Mouse (Mus musculus): ENCODE measurements around the gene Wdr90.

The Wdr90 gene

DNA sequence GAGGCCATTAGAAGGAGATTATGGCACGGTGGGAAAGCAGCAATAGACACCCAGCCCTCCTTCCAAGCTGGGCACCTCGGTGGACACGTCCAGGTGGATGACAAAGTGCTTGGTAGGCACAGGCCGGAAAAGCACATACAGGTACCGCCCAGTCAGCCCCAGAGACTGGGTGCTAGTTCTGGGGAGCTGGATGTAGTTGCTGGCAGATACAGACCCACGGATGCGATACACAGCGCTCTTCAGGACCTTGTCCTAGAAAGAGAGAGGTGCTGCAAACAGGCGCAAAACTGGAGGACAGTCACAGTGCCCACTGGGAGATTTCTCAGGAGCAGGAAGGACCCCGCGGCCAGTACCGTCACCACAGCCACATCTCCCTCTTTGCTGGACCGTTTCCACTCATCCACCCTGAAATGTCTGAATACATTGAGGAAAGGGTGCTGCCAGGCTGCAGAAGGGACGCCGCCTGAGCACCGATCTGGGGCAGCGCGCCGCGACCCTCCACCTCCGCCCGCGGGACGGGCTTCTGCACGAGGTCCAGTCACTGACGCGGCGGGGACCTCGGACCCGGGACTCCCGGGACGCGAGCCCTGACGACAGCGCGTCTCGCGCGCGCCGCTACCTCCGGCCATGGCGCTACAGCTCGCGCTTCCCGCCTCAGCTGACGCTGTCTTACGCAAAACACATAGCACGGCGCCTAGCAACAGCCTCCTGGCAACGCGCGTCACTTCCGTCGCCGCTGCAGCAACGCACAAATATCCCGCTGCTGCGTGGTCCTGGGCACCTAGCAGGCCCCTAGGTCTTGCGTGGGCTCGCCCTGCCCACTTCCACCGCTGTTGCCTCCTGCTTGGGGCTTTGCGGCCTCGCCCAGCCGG is at the start of gene Wdr90:
Wdr90 (minus strand) TSS at position 670 of the 872 bp plus-strand sequence.
- peak; percentile 90 to 92 for DNase-seq (ENCODE audit: low spot score in 2 of 2)

DNA sequence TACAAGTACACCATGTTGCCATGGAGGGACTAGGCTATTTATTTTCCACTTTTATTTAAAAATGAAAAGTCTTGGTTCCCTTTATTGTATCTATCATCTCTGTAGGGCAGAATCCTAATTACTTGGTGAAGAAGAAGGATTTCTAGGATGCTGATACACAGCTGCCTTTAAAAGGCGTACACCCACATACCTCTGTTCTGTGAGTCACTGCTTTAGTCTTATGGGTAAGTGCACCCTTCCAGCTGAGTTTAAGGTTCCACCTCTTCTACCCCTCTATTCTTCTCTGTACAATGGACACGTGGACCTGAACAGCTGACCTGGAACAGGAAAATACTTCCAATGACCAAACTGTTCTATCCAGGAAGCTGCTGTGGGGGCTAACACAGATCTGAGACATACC is 46.3 kb upstream of the Wdr90 start:
- DNase-seq (ENCODE audit: low spot score in 2 of 2) = no peak

DNA sequence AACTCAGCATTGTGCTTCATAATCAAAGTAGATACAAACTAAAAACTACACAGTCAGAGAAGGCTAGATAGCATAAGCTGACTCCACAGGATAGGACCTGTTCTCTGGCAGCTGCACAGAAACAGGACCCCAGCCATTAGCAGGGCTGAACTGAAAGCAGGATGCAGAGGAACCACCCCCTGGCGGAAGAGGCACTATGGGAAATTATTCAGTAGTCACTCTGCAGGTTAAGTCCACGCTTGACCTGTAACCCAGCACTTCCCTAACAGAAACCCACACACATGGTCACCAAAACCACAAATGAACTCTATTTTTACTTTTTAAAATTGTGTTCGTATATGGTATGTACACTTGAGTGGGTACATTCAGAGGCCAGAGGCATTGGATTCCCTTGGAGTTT is 41.8 kb upstream of the Wdr90 start:
- no peak for DNase-seq (ENCODE audit: low spot score in 2 of 2)

DNA sequence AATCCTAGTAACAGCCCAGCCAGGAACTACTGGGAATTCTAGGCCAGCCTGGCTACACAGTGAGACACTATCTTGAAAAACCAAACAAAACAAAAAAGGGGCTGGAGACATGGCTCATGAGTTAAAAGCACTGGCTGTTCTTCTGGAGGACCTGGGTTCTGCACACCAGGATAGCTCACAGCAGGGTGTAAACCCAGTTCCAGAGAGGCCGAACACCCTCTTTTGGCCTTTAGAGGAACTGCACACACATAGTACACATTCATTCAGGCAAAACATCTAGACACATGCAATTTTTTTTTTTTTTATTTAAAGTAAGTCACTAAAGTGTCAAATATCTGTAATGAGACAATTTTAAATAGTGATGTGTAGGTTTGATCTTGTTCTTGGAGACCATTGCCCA is 38.9 kb upstream of the Wdr90 start:
- no peak for DNase-seq (ENCODE audit: low spot score in 2 of 2)

DNA sequence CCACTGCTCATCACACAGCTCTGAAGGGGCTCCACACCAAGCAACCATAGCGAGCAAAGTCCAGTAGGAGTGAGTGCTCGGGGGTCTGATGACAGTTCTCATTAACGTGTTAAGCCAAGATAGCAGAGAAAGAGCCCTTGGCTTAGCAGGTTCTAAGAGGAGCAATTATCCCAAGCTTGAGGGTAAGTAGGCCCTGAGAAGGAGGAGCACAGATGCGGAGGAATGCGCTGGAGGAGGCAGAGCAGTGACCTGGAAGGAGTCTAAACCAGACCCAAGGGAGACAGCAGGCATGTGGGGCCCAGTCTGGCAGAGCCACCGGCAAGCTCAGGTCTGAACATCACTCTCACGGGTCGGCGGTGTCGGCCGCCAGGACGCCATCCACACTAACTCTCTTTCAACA is 34.6 kb upstream of the Wdr90 start:
- DNase-seq (ENCODE audit: low spot score in 2 of 2) = no peak

DNA sequence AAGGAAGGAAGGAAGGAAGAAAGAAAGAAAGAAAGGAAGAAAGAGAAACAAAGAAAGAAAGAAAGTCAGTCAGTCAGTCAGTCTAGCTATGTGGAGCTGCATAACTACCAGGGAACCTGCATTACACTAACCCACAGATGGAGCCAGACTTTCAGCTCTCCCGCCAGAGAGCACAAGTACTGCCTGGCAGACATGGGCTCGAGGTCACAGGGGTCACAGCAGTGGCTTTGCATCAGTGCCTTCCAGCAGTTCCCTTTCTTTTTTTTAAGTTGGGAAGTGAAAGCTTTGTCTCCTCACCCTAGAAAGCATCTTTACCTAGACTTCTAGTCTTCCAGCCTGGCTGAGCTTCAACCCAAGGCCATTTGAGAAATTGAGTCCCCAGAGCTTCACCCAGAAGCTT is 34.1 kb upstream of the Wdr90 start:
- DNase-seq (ENCODE audit: low spot score in 2 of 2) = no peak

DNA sequence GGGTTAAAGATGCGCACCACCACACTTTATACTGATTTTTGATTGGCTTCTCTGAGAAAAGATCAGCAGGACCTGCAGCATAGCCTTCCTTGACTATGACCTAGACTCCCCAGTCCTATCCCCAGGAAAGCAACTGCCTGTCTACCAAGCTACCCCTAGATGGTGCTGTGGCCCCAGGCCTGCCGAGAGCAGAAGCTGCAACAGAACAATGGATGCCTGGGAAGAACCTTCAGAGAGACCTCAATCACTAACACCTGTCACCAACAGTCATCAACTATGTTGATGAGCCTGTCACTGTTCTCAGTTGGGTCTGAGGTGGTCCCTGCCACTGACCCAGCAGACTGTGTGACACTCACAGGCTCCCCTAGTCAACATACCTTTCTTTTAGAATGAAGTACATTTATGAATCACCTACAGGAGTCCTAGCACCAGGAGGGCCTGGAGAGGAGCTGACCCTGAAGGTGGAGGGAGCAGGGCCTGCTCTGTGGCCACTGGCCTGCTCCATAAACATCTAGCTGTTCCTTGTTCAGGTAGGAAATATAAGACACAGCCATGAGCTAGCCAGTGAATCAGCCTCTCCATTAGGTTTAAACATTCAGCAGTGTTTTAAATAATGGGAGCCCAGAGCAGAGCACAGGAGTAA is 32.8 kb upstream of the Wdr90 start:
- DNase-seq (ENCODE audit: low spot score in 2 of 2) = peak in 1 of 2 experiments; percentile 54

DNA sequence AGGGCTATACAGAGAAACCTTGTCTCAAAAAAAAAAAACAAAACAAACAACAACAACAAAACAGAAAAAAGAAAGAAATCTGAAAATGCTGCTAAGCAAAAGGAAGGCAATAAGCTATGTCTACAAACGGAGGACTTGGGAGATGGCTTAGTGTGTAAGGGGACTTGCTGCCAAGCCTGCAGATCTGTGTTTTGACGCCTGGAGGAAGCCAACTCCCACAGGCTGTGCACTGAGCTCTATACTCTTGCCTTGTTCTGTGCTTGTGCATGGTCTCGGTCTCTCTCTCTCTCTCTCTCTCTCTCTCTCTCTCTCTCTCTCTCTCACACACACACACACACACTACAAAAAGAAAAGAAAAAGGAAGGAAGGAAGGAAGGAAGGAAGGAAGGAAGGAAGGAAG is 27.5 kb upstream of the Wdr90 start:
- DNase-seq (ENCODE audit: low spot score in 2 of 2) = no peak

DNA sequence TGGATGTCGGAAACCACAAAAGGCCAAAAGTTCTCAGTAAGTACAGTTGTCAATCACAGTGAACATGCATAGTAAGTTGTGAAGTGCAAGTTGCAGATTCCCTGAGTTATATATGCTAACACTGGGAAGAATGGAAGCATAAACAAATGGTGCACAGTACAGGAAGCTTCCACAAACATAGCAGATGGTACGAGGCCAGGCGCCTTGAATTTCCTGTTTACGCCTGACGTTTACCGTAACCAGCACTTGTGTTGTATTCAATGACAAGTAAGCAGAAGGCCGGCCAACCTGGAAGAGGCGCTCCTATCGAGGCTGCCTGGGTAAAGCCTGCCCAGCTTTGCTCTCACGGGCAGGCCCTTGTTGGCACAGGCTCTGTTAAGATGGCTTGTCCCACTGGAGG is 26.2 kb upstream of the Wdr90 start:
- no peak for DNase-seq (ENCODE audit: low spot score in 2 of 2)

DNA sequence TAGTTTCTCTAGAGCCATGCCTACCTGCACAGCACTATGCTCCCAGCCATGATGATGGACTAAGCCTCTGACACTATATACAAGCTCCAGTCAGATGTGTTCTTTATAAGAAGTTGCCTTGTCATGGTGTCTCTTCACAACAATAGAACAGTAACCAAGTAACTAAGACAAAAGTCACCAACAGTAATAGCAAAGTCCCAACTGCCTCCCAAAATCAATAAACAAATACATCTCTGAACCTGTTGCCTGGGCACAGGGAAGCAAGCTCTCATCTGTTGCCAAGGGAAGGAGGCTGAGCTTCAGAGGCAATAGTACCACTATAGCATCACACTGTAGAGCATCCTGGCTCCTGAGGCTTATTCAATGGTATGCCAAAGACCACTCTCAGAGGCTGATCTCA is 25.5 kb upstream of the Wdr90 start:
- no peak for DNase-seq (ENCODE audit: low spot score in 2 of 2)

DNA sequence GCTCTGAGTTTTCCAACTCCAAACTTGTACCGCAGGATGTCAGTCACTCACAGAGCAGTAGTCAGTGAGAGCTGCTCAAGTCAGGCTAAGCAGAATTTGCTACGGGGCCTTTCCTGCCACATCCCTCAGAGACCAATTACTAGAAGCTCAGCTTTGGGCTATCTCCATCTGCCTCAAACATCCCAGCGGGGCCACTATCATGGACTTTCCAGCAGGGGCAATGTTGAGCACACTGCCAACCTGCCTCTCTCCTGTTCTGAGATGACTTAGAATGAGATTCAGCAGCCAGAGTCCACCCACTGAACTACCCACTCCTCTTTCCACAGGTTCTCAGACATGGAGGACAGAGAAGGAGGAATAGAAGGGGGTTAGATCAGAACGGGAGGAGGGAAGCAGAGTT is 24.3 kb upstream of the Wdr90 start:
- no peak for DNase-seq (ENCODE audit: low spot score in 2 of 2)

DNA sequence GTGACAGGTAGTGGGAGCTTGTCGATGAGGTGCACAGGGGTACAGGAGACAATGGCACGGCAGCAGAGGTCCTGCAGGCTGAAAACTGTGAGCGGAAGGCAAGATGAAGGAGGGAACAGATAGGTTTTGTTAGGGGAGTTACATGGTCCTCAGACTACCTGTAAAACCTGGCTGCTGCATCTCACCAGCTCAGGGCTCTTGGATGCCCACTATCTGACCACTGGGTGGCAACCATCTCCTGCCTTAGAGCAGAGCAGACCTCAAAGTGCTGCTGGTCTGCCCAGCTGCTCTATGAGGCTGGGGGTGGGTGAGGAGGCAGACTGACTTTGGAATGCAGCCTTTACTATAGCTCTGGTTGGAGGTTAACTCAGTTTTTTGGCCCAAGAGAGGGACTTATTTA is 22.5 kb upstream of the Wdr90 start:
- no peak for DNase-seq (ENCODE audit: low spot score in 2 of 2)

DNA sequence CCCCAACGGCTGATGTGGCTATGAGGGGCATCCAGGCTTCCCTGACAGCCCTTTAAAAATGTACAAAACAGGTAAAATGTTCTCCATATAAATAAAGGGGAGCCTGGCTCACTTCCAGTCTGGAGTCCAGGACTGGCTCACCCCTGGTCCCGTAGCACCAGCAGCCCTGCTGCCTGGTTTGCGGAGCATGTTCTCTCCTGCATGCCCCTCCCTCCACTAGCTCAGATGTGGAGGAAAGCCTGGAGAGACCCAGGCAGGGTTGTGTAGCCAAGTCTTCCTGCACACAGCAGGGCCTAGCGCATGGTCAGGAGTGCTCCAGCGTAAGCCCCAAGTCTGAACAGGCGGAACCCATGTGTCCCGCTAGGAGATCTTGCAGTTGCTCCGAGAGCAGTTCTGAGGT is 22.0 kb upstream of the Wdr90 start:
- no peak for DNase-seq (ENCODE audit: low spot score in 2 of 2)

DNA sequence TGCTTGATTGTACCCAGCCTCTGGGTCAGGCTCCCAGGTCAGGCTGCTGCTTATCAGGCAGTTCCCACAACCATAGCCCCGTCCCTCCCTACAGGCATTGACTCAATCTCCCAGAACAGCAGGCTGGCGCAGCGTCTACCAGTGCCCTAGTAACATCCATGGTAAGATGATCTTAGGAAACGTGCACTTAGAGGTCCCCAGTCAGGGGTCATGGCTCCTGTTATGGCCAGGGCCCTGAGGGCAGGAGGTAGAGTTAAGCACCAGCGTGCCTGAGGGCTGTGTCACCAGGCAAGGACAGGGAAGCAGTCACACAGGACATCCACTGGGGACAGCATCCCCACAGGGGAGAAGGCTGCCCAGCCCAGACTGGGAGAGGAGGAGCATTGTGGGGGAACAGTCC is 21.0 kb upstream of the Wdr90 start:
- no peak for DNase-seq (ENCODE audit: low spot score in 2 of 2)

DNA sequence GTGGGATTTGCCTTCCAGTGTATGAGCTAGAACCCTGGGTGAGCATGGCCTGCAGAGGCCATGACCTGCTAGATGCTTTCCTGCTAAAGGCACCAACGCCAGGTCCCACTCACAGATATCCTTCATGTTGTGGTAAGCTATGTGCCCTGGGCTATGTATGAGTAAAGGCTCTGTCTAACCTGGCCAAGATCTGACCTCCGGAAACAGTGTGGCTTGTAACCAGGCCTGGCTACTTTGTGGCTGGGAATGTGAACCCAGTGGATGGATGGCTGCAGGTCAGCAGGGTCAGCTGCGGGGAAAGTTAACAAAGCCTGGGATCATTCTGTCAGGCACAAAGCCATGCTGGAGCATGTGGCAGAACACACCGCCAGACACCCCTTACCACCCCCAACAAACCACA is 20.4 kb upstream of the Wdr90 start:
- no peak for DNase-seq (ENCODE audit: low spot score in 2 of 2)

DNA sequence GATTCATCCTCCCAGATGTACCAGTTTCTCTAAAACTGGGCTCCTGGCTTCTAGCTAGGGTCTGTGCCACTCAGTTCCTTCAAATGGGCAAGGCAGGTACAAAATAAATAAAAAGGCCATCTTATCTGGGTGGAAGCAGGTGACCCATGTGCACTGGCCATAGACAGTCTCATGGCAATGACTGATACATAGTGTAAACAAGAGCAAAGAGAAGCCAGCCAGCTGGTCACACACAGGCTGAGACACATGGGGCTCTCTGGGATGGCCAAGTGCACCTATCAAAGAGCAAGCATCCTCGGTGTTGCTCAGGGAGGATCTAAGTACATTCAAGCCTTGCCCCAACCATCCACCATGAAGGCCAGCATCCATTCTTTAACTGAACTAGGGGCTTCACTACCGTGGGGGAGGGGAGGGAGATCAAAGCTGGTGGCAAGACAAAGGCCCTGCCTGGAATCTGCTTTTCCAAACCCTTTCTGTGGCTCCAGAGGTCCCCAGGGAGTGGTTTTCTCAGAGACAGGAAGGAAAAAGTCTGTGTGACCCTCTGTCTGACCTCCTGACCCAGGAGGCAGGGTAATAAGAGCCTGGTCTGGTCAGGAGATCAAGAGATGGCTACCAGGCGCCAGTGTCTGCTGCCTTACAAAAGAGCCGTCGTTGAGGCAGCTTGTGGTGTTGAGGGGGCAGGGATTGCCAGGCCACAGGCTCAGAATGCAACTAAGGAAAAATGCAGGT is 19.8 kb upstream of the Wdr90 start:
- DNase-seq (ENCODE audit: low spot score in 2 of 2) = no peak

DNA sequence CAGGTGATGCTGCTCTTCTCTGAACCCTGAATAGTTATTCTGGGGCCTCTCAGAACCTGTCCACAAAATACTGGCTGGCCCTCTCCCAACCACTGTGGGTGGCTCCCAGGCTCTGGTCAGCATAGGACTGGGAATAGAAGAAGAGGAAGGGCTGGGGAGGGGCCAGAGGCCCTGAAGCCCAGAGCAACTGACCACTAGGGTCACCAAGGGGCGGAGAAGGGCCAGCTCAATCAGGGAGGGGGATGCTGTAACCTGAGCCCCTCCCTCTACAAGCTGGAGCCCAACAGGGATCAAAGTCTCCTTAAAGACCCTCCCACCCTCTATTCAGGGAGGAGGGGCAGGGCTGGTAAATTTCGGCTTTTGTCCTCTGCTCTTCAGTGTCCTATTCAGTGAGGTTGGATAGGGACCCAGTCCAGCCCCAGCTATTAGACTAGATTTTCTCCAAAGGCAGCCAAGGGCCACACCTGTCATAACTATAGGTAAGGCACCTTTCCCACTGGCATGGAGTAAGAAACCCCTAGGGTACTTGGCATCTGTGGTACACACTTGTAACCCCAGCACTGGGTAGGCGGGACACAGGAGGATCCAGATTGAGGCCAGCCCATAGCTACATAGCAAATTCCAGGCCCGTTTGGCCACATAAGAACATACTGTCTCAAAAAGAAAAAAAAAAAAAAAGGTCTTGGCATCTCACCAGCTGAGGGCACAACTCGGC is 19.1 kb upstream of the Wdr90 start, which contains the start of gene Wfikkn1:
Wfikkn1 (minus strand) TSS at position 663 of the 715 bp plus-strand sequence.
- no peak for DNase-seq (ENCODE audit: low spot score in 2 of 2)

DNA sequence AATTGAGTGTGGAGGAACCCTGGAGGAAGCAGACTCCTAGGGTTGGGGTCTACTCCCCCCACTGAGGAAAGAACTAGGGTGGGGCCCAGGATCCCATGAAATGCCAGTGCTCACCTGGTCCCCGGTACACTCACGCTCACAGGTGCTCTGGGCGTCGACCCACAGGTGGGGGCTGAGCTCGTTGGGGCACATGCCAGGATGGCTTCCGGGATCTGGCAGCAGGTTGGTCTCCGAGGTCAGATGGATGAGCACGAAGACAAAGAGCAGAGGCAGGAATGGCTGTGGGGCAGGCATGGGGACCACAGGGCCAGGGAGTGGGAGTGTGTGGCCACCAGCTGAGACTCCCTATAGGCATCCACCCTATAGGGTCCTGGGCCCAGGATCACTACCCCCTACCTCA is 18.4 kb upstream of the Wdr90 start:
- DNase-seq (ENCODE audit: low spot score in 2 of 2) = no peak

DNA sequence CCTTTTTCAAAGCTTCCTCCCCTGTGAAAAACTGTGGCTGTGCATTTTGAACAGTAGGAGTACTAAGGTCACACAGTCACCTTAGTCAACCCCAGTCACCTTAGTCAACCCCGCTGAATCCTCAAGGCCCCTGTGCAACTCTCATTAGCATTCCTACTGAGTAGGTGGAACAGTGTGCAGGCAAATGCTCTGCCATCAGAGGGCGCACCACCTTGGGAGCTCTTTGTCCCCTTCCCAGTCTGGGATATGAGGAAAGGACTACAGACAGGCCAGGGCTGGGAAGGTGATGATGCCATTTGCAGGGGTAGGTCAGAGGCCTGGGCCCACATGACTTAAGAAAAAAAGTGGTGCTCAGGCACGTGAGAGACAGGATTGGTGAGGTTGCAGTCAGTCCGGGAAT is 18.0 kb upstream of the Wdr90 start:
- DNase-seq (ENCODE audit: low spot score in 2 of 2) = no peak

DNA sequence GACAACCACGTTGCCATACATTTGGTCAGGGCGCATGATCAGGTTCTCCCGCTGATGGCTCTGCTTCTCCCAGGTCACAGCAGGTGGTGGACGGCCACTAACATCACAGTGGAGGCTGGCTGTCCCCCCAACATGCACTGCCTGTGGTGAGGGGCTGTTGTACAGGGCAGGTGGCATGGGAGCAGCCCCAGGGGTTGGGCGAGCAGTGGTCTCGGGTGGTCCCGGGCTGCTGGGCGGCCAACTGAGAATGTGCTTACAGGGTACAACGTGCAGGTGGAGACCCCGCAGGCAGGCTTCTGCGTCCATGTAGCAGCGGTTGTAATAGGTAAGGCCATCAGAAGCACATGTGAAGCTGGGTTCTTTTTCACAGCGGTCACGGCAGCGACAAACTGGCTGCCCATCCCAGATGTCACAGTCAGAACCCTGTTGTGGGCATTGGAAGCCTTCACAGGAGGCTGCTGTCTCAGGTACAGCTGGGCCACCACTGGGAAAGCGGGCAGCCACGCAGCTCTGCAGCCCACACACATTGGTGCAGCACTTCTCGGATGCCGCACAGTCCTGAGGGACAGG is 17.4 kb upstream of the Wdr90 start:
- DNase-seq (ENCODE audit: low spot score in 2 of 2) = no peak

DNA sequence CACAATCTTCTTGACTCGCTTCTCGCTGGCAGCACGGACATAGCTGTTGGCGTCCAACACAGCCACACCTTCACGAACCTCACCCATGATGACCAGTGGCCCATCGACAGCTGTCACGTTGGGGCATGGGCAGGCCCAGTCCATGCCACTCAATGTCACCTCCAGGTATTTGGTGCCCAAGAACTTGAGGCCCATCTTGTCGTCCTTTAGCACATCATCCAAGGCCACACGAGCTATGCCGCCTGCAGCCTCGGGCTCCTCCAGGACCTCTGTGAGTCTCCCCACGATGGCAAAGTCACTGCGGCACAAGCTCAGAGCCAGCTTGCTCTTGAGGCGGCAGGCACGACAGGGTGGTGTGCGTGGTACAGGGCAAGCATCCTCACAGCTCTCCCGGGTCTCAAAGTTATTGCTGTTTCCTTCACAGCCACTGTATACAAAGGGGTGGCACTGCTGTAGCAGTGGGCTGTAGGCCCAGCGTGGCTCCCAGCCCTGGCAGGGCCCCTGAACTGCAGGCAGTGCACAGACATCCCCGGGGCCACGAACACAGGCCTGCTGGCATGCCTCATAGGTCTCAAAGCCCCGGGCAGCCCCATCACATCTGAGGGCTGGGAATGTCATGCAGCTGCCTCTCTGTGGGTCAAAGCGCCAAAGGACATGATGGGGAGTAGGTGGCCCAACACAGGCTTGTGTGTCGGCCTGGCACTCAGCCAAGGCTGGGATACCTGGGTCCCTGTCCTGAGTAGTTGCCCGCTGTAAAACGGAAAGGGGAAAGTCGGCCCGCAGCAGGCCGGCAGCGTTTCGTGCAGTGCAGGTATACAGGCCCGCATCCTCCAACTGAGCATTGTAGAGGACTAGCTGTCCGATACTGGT is 16.7 kb upstream of the Wdr90 start:
- no peak for DNase-seq (ENCODE audit: low spot score in 2 of 2)
